Mouse (Mus musculus) midbrain, embryonic 11.5 days (tissue): ENCODE results near the gene Mtus2. TPM values are rescaled to one million over a fixed set of nuclear protein-coding genes. Genes with fewer than 3 reads are reported as not detected.
A peak's percentile ranks its signal among the peaks of the same experiment; 100 is the strongest.

Experiments used
- ATAC-seq: fragments of 200-750 bp; cut with Nextera tagmentation; 2 replicates; pipeline ENCODE4 v1.8.0; 2017; ENCODE audit warnings: moderate TSS enrichment, moderate library complexity; ENCODE audit not compliant: low FRiP score
- DNase-seq: peaks from one replicate; pipeline ENCODE4 v3.0.0; 2015; ENCODE audit warnings: low spot score; ENCODE audit errors: missing footprints
- H3K27ac ChIP-seq: fragments of 300-500 bp; sonication (generic); 2 replicates; pipeline ENCODE4 v1.5.1; 2014; ENCODE audit warnings: low read depth, low read length
- H3K27me3 ChIP-seq: fragments of 300-500 bp; sonication (generic); 2 replicates; pipeline ENCODE4 v1.6.1; 2014; ENCODE audit warnings: mild to moderate bottlenecking, low read length, moderate library complexity, mixed read lengths; ENCODE audit not compliant: control insufficient read depth, insufficient read depth
- H3K36me3 ChIP-seq: fragments of 300-500 bp; sonication (generic); 2 replicates; pipeline ENCODE4 v1.6.1; 2014; ENCODE audit warnings: mild to moderate bottlenecking, low read length, moderate library complexity, mixed read lengths; ENCODE audit not compliant: control insufficient read depth, insufficient read depth
- H3K4me1 ChIP-seq: fragments of 300-500 bp; sonication (generic); 2 replicates; pipeline ENCODE4 v1.6.1; 2014; ENCODE audit warnings: low read length; ENCODE audit not compliant: control insufficient read depth, insufficient read depth
- H3K4me2 ChIP-seq: fragments of 300-500 bp; sonication (generic); 2 replicates; pipeline ENCODE4 v1.6.1; 2014; ENCODE audit warnings: mild to moderate bottlenecking, moderate library complexity
- H3K4me3 ChIP-seq: fragments of 300-500 bp; sonication (generic); 2 replicates; pipeline ENCODE4 v1.5.1; 2014; ENCODE audit warnings: low read depth, low read length
- H3K9ac ChIP-seq: fragments of 300-500 bp; sonication (generic); 2 replicates; pipeline ENCODE4 v1.6.1; 2014; ENCODE audit warnings: low read length
- H3K9me3 ChIP-seq: fragments of 300-500 bp; sonication (generic); 2 replicates; pipeline ENCODE4 v1.6.1; 2016; ENCODE audit warnings: low read length; ENCODE audit not compliant: control insufficient read depth
- WGBS: fragments of 180-500 bp; shearing (Covaris S2); extraction: QIAGEN DNeasy Blood & Tissue Kit; methylation state at CpG from one replicate; pipeline ENCODE4 v1.1.7; 2014; 5-methylcytosine and 5-hydroxymethylcytosine counted together
- polyA plus RNA-seq: library from polyadenylated mRNA; unstranded; fragments of >200 nt; fragmentation: Nextera tagmentation; extraction: Ambion mirVana; gene quantifications from 2 replicates; pipeline ENCODE4 v1.2.1, GENCODE M21; 2014

The Mtus2 gene
- polyA plus RNA-seq, 1 experiment from 2014 or later = 13.8 TPM

GRCm38 (mm10) chr5:148079732-148080131 is 122.6 kb downstream of the Mtus2 start:
- no peak overlapping the region for H3K27ac ChIP-seq
- WGBS = 83% methylated on average over 3 of the region's 3 CpGs
- H3K4me1 ChIP-seq = no peaks in the 10 kb centered on the region
- no peaks in the 10 kb centered on the region for H3K36me3 ChIP-seq
- no peak for ATAC-seq
- no peak for DNase-seq
- peaks cover 9% of the 10 kb centered on the region; the same call in 1 of the 2 replicates for H3K9me3 ChIP-seq
- no peak overlapping the region for H3K4me2 ChIP-seq
- no peaks in the 10 kb centered on the region for H3K27me3 ChIP-seq
- H3K9ac ChIP-seq = no peak overlapping the region
- H3K4me3 ChIP-seq = no peak overlapping the region

- H3K9ac ChIP-seq = no peak overlapping the region
- H3K4me3 ChIP-seq = no peak overlapping the region
- no peaks in the 10 kb centered on the region for H3K4me1 ChIP-seq
- DNase-seq (no peak), ATAC-seq (no peak)
- H3K4me2 ChIP-seq = no peak overlapping the region
- H3K27ac ChIP-seq = no peak overlapping the region
- 95% methylated on average over 1 of the region's 1 CpGs for WGBS
- H3K9me3 ChIP-seq = peaks cover 10% of the 10 kb centered on the region; the same call in 1 of the 2 replicates
- H3K36me3 ChIP-seq = no peaks in the 10 kb centered on the region
- no peaks in the 10 kb centered on the region for H3K27me3 ChIP-seq
Observed at GRCm38 (mm10) chr5:148083541-148083940, 126.4 kb downstream of the Mtus2 start.

- no peak overlapping the region for H3K9ac ChIP-seq
- ATAC-seq = no peak
- 83% methylated on average over 5 of the region's 5 CpGs for WGBS
Observed at GRCm38 (mm10) chr5:148084766-148085165, 127.6 kb downstream of the Mtus2 start.

GRCm38 (mm10) chr5:148087796-148088195 is 130.7 kb downstream of the Mtus2 start:
- 82% methylated on average over 3 of the region's 3 CpGs for WGBS
- Histone ChIP-seq H3K27me3 (no peaks in the 10 kb centered on the region), H3K4me1 (no peaks in the 10 kb centered on the region), H3K4me2 (no peak overlapping the region), H3K27ac (no peak overlapping the region), H3K36me3 (no peaks in the 10 kb centered on the region), H3K9me3 (peaks cover 6% of the 10 kb centered on the region; the same call in 1 of the 2 replicates), H3K9ac (no peak overlapping the region), H3K4me3 (no peak overlapping the region)
- DNase-seq (no peak), ATAC-seq (no peak)

More at GRCm38 (mm10) chr5:148084766-148085165, 127.6 kb downstream of the Mtus2 start:
- Histone ChIP-seq H3K4me1 (no peaks in the 10 kb centered on the region), H3K36me3 (no peaks in the 10 kb centered on the region), H3K9me3 (peaks cover 11% of the 10 kb centered on the region; the same call in 1 of the 2 replicates), H3K4me2 (no peak overlapping the region), H3K4me3 (no peak overlapping the region), H3K27me3 (no peaks in the 10 kb centered on the region), H3K27ac (no peak overlapping the region)
- DNase-seq = no peak

GRCm38 (mm10) chr5:148090191-148090821 is 133.2 kb downstream of the Mtus2 start:
- H3K9ac ChIP-seq = no peak overlapping the region
- peaks cover 3% of the 10 kb centered on the region; the same call in 1 of the 2 replicates for H3K9me3 ChIP-seq
- WGBS = 82% methylated on average over 11 of the region's 11 CpGs
- no peaks in the 10 kb centered on the region for H3K4me1 ChIP-seq
- no peak overlapping the region for H3K4me3 ChIP-seq
- H3K4me2 ChIP-seq = no peak overlapping the region
- no peaks in the 10 kb centered on the region for H3K36me3 ChIP-seq
- ATAC-seq = no peak
- H3K27me3 ChIP-seq = no peaks in the 10 kb centered on the region
- H3K27ac ChIP-seq = no peak overlapping the region
- no peak for DNase-seq

GRCm38 (mm10) chr5:148094640-148095039 is 137.5 kb downstream of the Mtus2 start:
- Histone ChIP-seq H3K9me3 (no peaks in the 10 kb centered on the region), H3K4me1 (no peaks in the 10 kb centered on the region), H3K27me3 (no peaks in the 10 kb centered on the region), H3K36me3 (no peaks in the 10 kb centered on the region), H3K4me3 (no peak overlapping the region), H3K4me2 (no peak overlapping the region), H3K27ac (no peak overlapping the region), H3K9ac (no peak overlapping the region)
- WGBS = 63% methylated on average over 10 of the region's 10 CpGs
- DNase-seq (no peak), ATAC-seq (no peak)

GRCm38 (mm10) chr5:148099356-148099755 is 142.2 kb downstream of the Mtus2 start:
- ATAC-seq (no peak), DNase-seq (no peak)
- no peaks in the 10 kb centered on the region for H3K36me3 ChIP-seq
- no peaks in the 10 kb centered on the region for H3K27me3 ChIP-seq
- no peak overlapping the region for H3K9ac ChIP-seq
- H3K4me1 ChIP-seq = no peaks in the 10 kb centered on the region
- H3K27ac ChIP-seq = no peak overlapping the region
- H3K4me3 ChIP-seq = no peak overlapping the region
- no peak overlapping the region for H3K4me2 ChIP-seq
- 89% methylated on average over 9 of the region's 9 CpGs for WGBS
- no peaks in the 10 kb centered on the region for H3K9me3 ChIP-seq

- Histone ChIP-seq H3K27me3 (no peaks in the 10 kb centered on the region), H3K4me1 (peaks cover 9% of the 10 kb centered on the region), H3K4me3 (no peak overlapping the region), H3K27ac (no peak overlapping the region; the same call in 1 of the 2 replicates), H3K9ac (no peak overlapping the region), H3K4me2 (no peak overlapping the region), H3K9me3 (no peaks in the 10 kb centered on the region; the same call in 1 of the 2 replicates), H3K36me3 (no peaks in the 10 kb centered on the region)
- no peak for ATAC-seq
- WGBS = 90% methylated on average over 6 of the region's 6 CpGs
- DNase-seq = no peak
Observed at GRCm38 (mm10) chr5:148107324-148107723, 150.2 kb downstream of the Mtus2 start.

GRCm38 (mm10) chr5:148107890-148108289 is 150.8 kb downstream of the Mtus2 start:
- Histone ChIP-seq H3K9me3 (no peaks in the 10 kb centered on the region; the same call in 1 of the 2 replicates), H3K9ac (no peak overlapping the region), H3K4me2 (no peak overlapping the region), H3K4me1 (peaks cover 9% of the 10 kb centered on the region), H3K36me3 (no peaks in the 10 kb centered on the region), H3K4me3 (no peak overlapping the region), H3K27me3 (no peaks in the 10 kb centered on the region), H3K27ac (peak overlapping the region; percentile 72)
- WGBS = 24% methylated on average over 7 of the region's 7 CpGs
- DNase-seq = no peak
- peak; percentile 83 for ATAC-seq
